ENCODE assay signal across 9 mouse cellular contexts in genomic region chr7:35729621-35730031, GRCm38 (mm10). TPM values are rescaled to one million over a fixed set of nuclear protein-coding genes. Genes with fewer than 3 reads are reported as not detected.
DNase-seq lines count a peak whose midpoint lies in the region; ATAC-seq and TF ChIP-seq lines count a peak whose summit lies in the region.
"Had no signal": no experiment of that assay in that cellular context is flagged by ENCODE, and none has a peak within 500 bp of the region (broad histone marks: within the 10 kb centered on the region; RNA-seq: fewer than 3 reads in every experiment).

No protein-coding gene starts in this region.

- 52% methylated on average over 9 of the region's 9 CpGs for WGBS in lung, postnatal 0 days
- 87% methylated on average over 9 of the region's 9 CpGs for WGBS in cerebellum, adult 2 months

- H3K4me2 ChIP-seq in lung, postnatal 0 days (replicated peaks; ENCODE audit: low read depth, low read length): no peak overlapping the region
- H3K4me2 ChIP-seq: limb, embryonic 15.5 days had no signal

- H3K9ac ChIP-seq in lung, postnatal 0 days (replicated peaks; ENCODE audit: low read depth): no peak overlapping the region
- H3K9ac ChIP-seq: limb, embryonic 15.5 days had no signal

- no peak for TF ChIP-seq POLR2A in brain, embryonic 14.5 days (IDR thresholded peaks at IDR 0.05; ENCODE audit: borderline replicate concordance, extremely low read depth, insufficient read depth, insufficient read length, poor library complexity, severe bottlenecking)
- TF ChIP-seq POLR2A in cerebellum, adult 2 months (IDR thresholded peaks at IDR 0.05; ENCODE audit: borderline replicate concordance, insufficient read depth, low read length): no peak

- H3K4me1 ChIP-seq in lung, postnatal 0 days (ENCODE audit: insufficient read depth, low read depth, low read length): no peaks in the 10 kb centered on the region
- H3K4me1 ChIP-seq in cerebellum, adult 2 months (ENCODE audit: control insufficient read depth, insufficient read depth, low read length): no peaks in the 10 kb centered on the region; the same call in 1 of the 2 replicates

- no peak for TF ChIP-seq CTCF in brain, embryonic 14.5 days (IDR thresholded peaks at IDR 0.05; ENCODE audit: borderline replicate concordance, extremely low read depth, insufficient read depth, insufficient read length)
- TF ChIP-seq CTCF in lung, postnatal 0 days (IDR thresholded peaks at IDR 0.05): no peak
- TF ChIP-seq CTCF in cerebellum, adult 2 months (IDR thresholded peaks at IDR 0.05; ENCODE audit: borderline replicate concordance, insufficient read depth, low read depth, low read length): no peak

- H3K36me3 ChIP-seq in lung, postnatal 0 days (ENCODE audit: insufficient read depth, low read length): no peaks in the 10 kb centered on the region

- 0 out of 2 replicates have a peak, but pooled peaks have one; percentile 13 for TF ChIP-seq EP300 in lung, postnatal 0 days (IDR thresholded peaks at IDR 0.05)

- H3K27me3 ChIP-seq in lung, postnatal 0 days (replicated peaks; ENCODE audit: insufficient read depth, low read length): no peaks in the 10 kb centered on the region
- H3K27me3 ChIP-seq in cerebellum, adult 2 months (ENCODE audit: control insufficient read depth, insufficient read depth, low read length): no peaks in the 10 kb centered on the region
- H3K27me3 ChIP-seq: limb, embryonic 15.5 days had no signal

- ATAC-seq in lung, postnatal 0 days: peak; percentile 95
- ATAC-seq: hindbrain, embryonic 16.5 days had no signal

- H3K9me3 ChIP-seq in lung, postnatal 0 days (ENCODE audit: low read length): no peaks in the 10 kb centered on the region
- H3K9me3 ChIP-seq: limb, embryonic 15.5 days had no signal

- DNase-seq in left cerebral cortex, adult 9 months (ENCODE audit: low spot score in 2 of 2): peak; percentile 44 to 58
- no peak for DNase-seq in left cerebral cortex, adult 11 months (ENCODE audit: low spot score)
- peak; percentile 28 for DNase-seq in brain, embryonic 14.5 days (ENCODE audit: low read depth)
- peak; percentile 91 for DNase-seq in lung, postnatal 0 days (ENCODE audit: low spot score)
- DNase-seq in thymus, postnatal 10 days (ENCODE audit: low spot score in 2 of 2): peak; percentile 54 to 56
- DNase-seq in c-Kit-positive CD71-positive TER-119-positive erythroid progenitor cells, embryonic 14.5 days (ENCODE audit: low spot score): no peak
- no peak for DNase-seq in cerebellum, adult 2 months

- H3K27ac ChIP-seq in lung, postnatal 0 days (ENCODE audit: low read length): no peak overlapping the region
- no peak overlapping the region for H3K27ac ChIP-seq in cerebellum, adult 2 months (ENCODE audit: insufficient read depth, low read length)
- H3K27ac ChIP-seq: limb, embryonic 15.5 days had no signal

- no peak overlapping the region for H3K4me3 ChIP-seq in lung, postnatal 0 days (ENCODE audit: low read depth, low read length)
- no peak overlapping the region for H3K4me3 ChIP-seq in cerebellum, adult 2 months (replicated peaks; ENCODE audit: insufficient read depth, low read depth, low read length)
- H3K4me3 ChIP-seq: limb, embryonic 15.5 days had no signal

RNA-seq across cellular contexts. Expression of gene Dpy19l3, which starts 24.6 kb away (rescaled TPM):
- polyA plus RNA-seq in brain, embryonic 14.5 days (2012; rRNA removed): 19.8 and 25.2 TPM in 2 replicates
- polyA plus RNA-seq in lung, postnatal 0 days (2015; fragmentation: Nextera tagmentation; extraction: Ambion mirVana): 14.3 and 16.2 TPM in 2 replicates
- polyA plus RNA-seq in cerebellum, adult 2 months (2012; rRNA removed): 25.5 TPM in 2 replicates

Comparison
In these comparisons a context has a peak if more than half of its experiments do, and no peak if none do; other contexts are left out.
1. DNase-seq: peak in left cerebral cortex, adult 9 months (2 of 2), brain, embryonic 14.5 days (single experiment), lung, postnatal 0 days (single experiment) and thymus, postnatal 10 days (2 of 2); none in left cerebral cortex, adult 11 months (single experiment), c-Kit-positive CD71-positive TER-119-positive erythroid progenitor cells, embryonic 14.5 days (single experiment) and cerebellum, adult 2 months (0 of 2).